Mouse (Mus musculus) forebrain, embryonic 11.5 days (tissue): ENCODE measurements around the gene Cluh. TPM values are rescaled to one million over a fixed set of nuclear protein-coding genes. Genes with fewer than 3 reads are reported as not detected.

Source experiments
- ATAC-seq: fragments of 200-750 bp; cut with Nextera tagmentation; replicated peaks from 2 replicates; pipeline ENCODE4 v1.8.0; 2017; ENCODE audit warnings: moderate TSS enrichment; ENCODE audit not compliant: low FRiP score
- DNase-seq: peaks from one replicate; pipeline ENCODE4 v3.0.0-alpha.2; 2017; ENCODE audit warnings: low spot score
- H3K27ac ChIP-seq: fragments of 300-500 bp; sonication (generic); 2 replicates; pipeline ENCODE4 v1.5.1; 2014; ENCODE audit warnings: low read depth, low read length
- H3K27me3 ChIP-seq: fragments of 300-500 bp; sonication (generic); 2 replicates; pipeline ENCODE4 v1.6.1; 2014; ENCODE audit warnings: mild to moderate bottlenecking, low read length, mixed read lengths; ENCODE audit not compliant: control insufficient read depth, insufficient read depth
- H3K36me3 ChIP-seq: fragments of 300-500 bp; sonication (generic); 2 replicates; pipeline ENCODE4 v1.6.1; 2014; ENCODE audit warnings: mild to moderate bottlenecking, low read length, moderate library complexity, mixed read lengths; ENCODE audit not compliant: control insufficient read depth, insufficient read depth
- H3K4me1 ChIP-seq: fragments of 300-500 bp; sonication (generic); replicated peaks from 2 replicates; pipeline ENCODE4 v1.6.1; 2014; ENCODE audit warnings: low read length, mixed read lengths; ENCODE audit not compliant: control insufficient read depth, insufficient read depth
- H3K4me2 ChIP-seq: fragments of 300-500 bp; sonication (generic); 2 replicates; pipeline ENCODE4 v1.6.1; 2014; ENCODE audit warnings: low read depth, mild to moderate bottlenecking, low read length, moderate library complexity, mixed read lengths; ENCODE audit not compliant: severe bottlenecking
- H3K4me3 ChIP-seq: fragments of 300-500 bp; sonication (generic); 2 replicates; pipeline ENCODE4 v1.5.1; 2014; ENCODE audit warnings: low read depth, low read length
- H3K9ac ChIP-seq: fragments of 300-500 bp; sonication (generic); 2 replicates; pipeline ENCODE4 v1.6.1; 2014; ENCODE audit warnings: low read length
- H3K9me3 ChIP-seq: fragments of 300-500 bp; sonication (generic); 2 replicates; pipeline ENCODE4 v1.6.1; 2016; ENCODE audit warnings: low read length, mixed read lengths; ENCODE audit not compliant: control insufficient read depth
- WGBS: fragments of 180-500 bp; shearing (Covaris S2); extraction: QIAGEN DNeasy Blood & Tissue Kit; methylation state at CpG from one replicate; pipeline ENCODE4 v1.1.7; 2014; 5-methylcytosine and 5-hydroxymethylcytosine counted together
- polyA plus RNA-seq: library from polyadenylated mRNA; unstranded; fragments of >200 nt; fragmentation: Nextera tagmentation; extraction: Ambion mirVana; gene quantifications from 2 replicates; pipeline ENCODE4 v1.2.1, GENCODE M21; 2014

The Cluh gene
- polyA plus RNA-seq, 1 experiment from 2014 or later = 21.9 TPM

GRCm38 (mm10) chr11:74619956-74620300 is 29.4 kb upstream of the Cluh start:
- WGBS = 1% methylated on average over 16 of the region's 16 CpGs
- Histone ChIP-seq H3K27ac (no peak overlapping the region), H3K4me1 (0 out of 2 replicates have a peak, but pooled peaks cover 2% of the 10 kb centered on the region), H3K36me3 (no peaks in the 10 kb centered on the region), H3K4me2 (peak overlapping the region; percentile 48), H3K9me3 (no peaks in the 10 kb centered on the region), H3K9ac (peak overlapping the region; percentile 40; the same call in 1 of the 2 replicates), H3K27me3 (peaks cover 12% of the 10 kb centered on the region), H3K4me3 (peak overlapping the region; percentile 34)
- DNase-seq (no peak), ATAC-seq (no peak; the same call in 1 of the 2 replicates)

- Histone ChIP-seq H3K9ac (no peak overlapping the region), H3K4me1 (0 out of 2 replicates have a peak, but pooled peaks cover 2% of the 10 kb centered on the region), H3K27me3 (peaks cover 12% of the 10 kb centered on the region), H3K4me3 (no peak overlapping the region), H3K36me3 (no peaks in the 10 kb centered on the region), H3K9me3 (no peaks in the 10 kb centered on the region), H3K27ac (no peak overlapping the region), H3K4me2 (no peak overlapping the region)
- DNase-seq = no peak
- ATAC-seq = no peak
- 82% methylated on average over 8 of the region's 8 CpGs for WGBS
Measured at GRCm38 (mm10) chr11:74621974-74622669, 27.2 kb upstream of the Cluh start.

- Histone ChIP-seq H3K4me3 (no peak overlapping the region), H3K27me3 (peaks cover 12% of the 10 kb centered on the region), H3K9ac (no peak overlapping the region), H3K4me1 (0 out of 2 replicates have a peak, but pooled peaks cover 2% of the 10 kb centered on the region), H3K9me3 (no peaks in the 10 kb centered on the region), H3K27ac (no peak overlapping the region), H3K4me2 (no peak overlapping the region), H3K36me3 (no peaks in the 10 kb centered on the region)
- DNase-seq (no peak), ATAC-seq (no peak)
- 87% methylated on average over 6 of the region's 6 CpGs for WGBS
Measured at GRCm38 (mm10) chr11:74623693-74624092, 25.6 kb upstream of the Cluh start.

- Histone ChIP-seq H3K36me3 (no peaks in the 10 kb centered on the region), H3K27me3 (peaks cover 4% of the 10 kb centered on the region), H3K27ac (no peak overlapping the region), H3K9me3 (no peaks in the 10 kb centered on the region), H3K4me1 (no peaks in the 10 kb centered on the region), H3K4me3 (no peak overlapping the region), H3K4me2 (no peak overlapping the region), H3K9ac (no peak overlapping the region)
- DNase-seq (no peak), ATAC-seq (no peak)
Measured at GRCm38 (mm10) chr11:74625333-74625732, 24.0 kb upstream of the Cluh start.

GRCm38 (mm10) chr11:74627481-74627880 is 21.8 kb upstream of the Cluh start:
- H3K9me3 ChIP-seq = no peaks in the 10 kb centered on the region

GRCm38 (mm10) chr11:74631880-74632789 is 17.2 kb upstream of the Cluh start:
- Histone ChIP-seq H3K27ac (no peak overlapping the region), H3K4me2 (no peak overlapping the region), H3K36me3 (no peaks in the 10 kb centered on the region), H3K4me3 (no peak overlapping the region), H3K9ac (no peak overlapping the region), H3K9me3 (no peaks in the 10 kb centered on the region), H3K4me1 (no peaks in the 10 kb centered on the region), H3K27me3 (no peaks in the 10 kb centered on the region)
- 72% methylated on average over 7 of the region's 7 CpGs for WGBS
- ATAC-seq (no peak), DNase-seq (no peak)

More at GRCm38 (mm10) chr11:74627481-74627880, 21.8 kb upstream of the Cluh start:
- WGBS = 94% methylated on average over 3 of the region's 3 CpGs
- Histone ChIP-seq H3K4me1 (no peaks in the 10 kb centered on the region), H3K4me3 (no peak overlapping the region), H3K9ac (no peak overlapping the region), H3K4me2 (no peak overlapping the region), H3K36me3 (no peaks in the 10 kb centered on the region), H3K27ac (no peak overlapping the region), H3K27me3 (no peaks in the 10 kb centered on the region)
- ATAC-seq (no peak), DNase-seq (no peak)

GRCm38 (mm10) chr11:74634490-74635275 is 14.6 kb upstream of the Cluh start:
- H3K4me3 ChIP-seq = no peak overlapping the region
- ATAC-seq (peak; percentile 43; the same call in 1 of the 2 replicates), DNase-seq (peak; percentile 80)
- peaks cover 4% of the 10 kb centered on the region; the same call in 1 of the 2 replicates for H3K4me1 ChIP-seq
- H3K27ac ChIP-seq = no peak overlapping the region
- H3K9me3 ChIP-seq = no peaks in the 10 kb centered on the region
- H3K4me2 ChIP-seq = no peak overlapping the region
- 65% methylated on average over 5 of the region's 5 CpGs for WGBS
- H3K36me3 ChIP-seq = no peaks in the 10 kb centered on the region
- H3K9ac ChIP-seq = no peak overlapping the region
- H3K27me3 ChIP-seq = 0 out of 2 replicates have a peak, but pooled peaks cover 2% of the 10 kb centered on the region

- Histone ChIP-seq H3K27me3 (0 out of 2 replicates have a peak, but pooled peaks cover 2% of the 10 kb centered on the region), H3K9me3 (no peaks in the 10 kb centered on the region), H3K9ac (peak overlapping the region; percentile 87), H3K27ac (no peak overlapping the region), H3K4me1 (peaks cover 4% of the 10 kb centered on the region; the same call in 1 of the 2 replicates), H3K4me3 (peak overlapping the region; percentile 62), H3K36me3 (no peaks in the 10 kb centered on the region), H3K4me2 (peak overlapping the region; percentile 97)
- no peak for ATAC-seq
- WGBS = 20% methylated on average over 8 of the region's 8 CpGs
- no peak for DNase-seq
Measured at GRCm38 (mm10) chr11:74637486-74637885, 11.8 kb upstream of the Cluh start.
